Mouse (Mus musculus): Measurements from ENCODE around the gene Tmed10. TPM values are rescaled to one million over a fixed set of nuclear protein-coding genes. Genes with fewer than 3 reads are reported as not detected.

The Tmed10 gene
- total and polyA plus RNA-seq, 3 experiments: 60.0 to 211 (median 70.2) TPM

GRCm38 (mm10) chr12:85362510-85362909 lies 12.1 kb downstream of the Tmed10 start:
- peaks cover 2 to 54% of the 10 kb centered on the region in 2 experiments for H3K36me3 ChIP-seq (replicated peaks in 1 of 2; ENCODE audit: control insufficient read depth in 1 of 2, insufficient read depth in 1 of 2, low read length in 1 of 2)
- H3K9ac ChIP-seq (ENCODE audit: insufficient read depth, low read depth): no peak overlapping the region
- in situ Hi-C loops (cut with MboI; ENCODE audit: low pct_ligation_motif_present, low pct_unique_long_range_greater_than_20kb, low sequenced_read_pairs): no loop called here
- no peak for DNase-seq (ENCODE audit: extremely low read depth)
- dilution Hi-C loops (cut with MboI; ENCODE audit: extremely low pct_ligation_motif_present, extremely low pct_unique_long_range_greater_than_20kb, low sequenced_read_pairs): no loop called here
- H3K27me3 ChIP-seq (replicated peaks): no peaks in the 10 kb centered on the region
- H3K9me3 ChIP-seq (replicated peaks; ENCODE audit: low read length): no peaks in the 10 kb centered on the region
- peaks cover 79% of the 10 kb centered on the region for H3K79me2 ChIP-seq (replicated peaks; ENCODE audit: control insufficient read depth, extremely low read depth, insufficient read depth, poor library complexity, severe bottlenecking)
- H3K4me3 ChIP-seq (replicated peaks in 1 of 3; ENCODE audit: low read depth in 2 of 3, low read length in 2 of 3, poor library complexity in 1 of 3): no peak overlapping the region
- TF ChIP-seq ZNF384 (IDR thresholded peaks at IDR 0.05; ENCODE audit: low read depth, low read length) (no peak), BHLHE40 (IDR thresholded peaks at IDR 0.05; ENCODE audit: low read depth, low read length) (no peak), CHD1 (IDR thresholded peaks at IDR 0.05; ENCODE audit: low read depth, low read length) (no peak), IRF4 (IDR thresholded peaks at IDR 0.05; ENCODE audit: low read depth, low read length) (no peak), RAD21 (IDR thresholded peaks at IDR 0.05; ENCODE audit: low read depth, low read length) (no peak), CHD2 (IDR thresholded peaks at IDR 0.05; ENCODE audit: low read length) (no peak), MXI1 (IDR thresholded peaks at IDR 0.05; ENCODE audit: low read depth, low read length) (no peak), USF1 (IDR thresholded peaks at IDR 0.05; ENCODE audit: low read depth, low read length) (no peak), ZMIZ1 (IDR thresholded peaks at IDR 0.05; ENCODE audit: low read depth, low read length) (no peak), UBTF (IDR thresholded peaks at IDR 0.05; ENCODE audit: low read depth, low read length) (no peak)
- peaks cover 0 to 33% of the 10 kb centered on the region in 2 experiments; a peak in 1 of 4 replicates for H3K4me1 ChIP-seq (ENCODE audit: control insufficient read depth in 1 of 2, insufficient read depth in 2 of 2)
- no peak overlapping the region for H3K4me2 ChIP-seq (ENCODE audit: insufficient read depth, low read depth, poor library complexity, severe bottlenecking)
- no peak overlapping the region for H3K27ac ChIP-seq (ENCODE audit: insufficient read depth, low read depth)

GRCm38 (mm10) chr12:85361580-85361979 lies 13.1 kb downstream of the Tmed10 start:
- in situ Hi-C loops (cut with MboI; ENCODE audit: low pct_ligation_motif_present, low pct_unique_long_range_greater_than_20kb, low sequenced_read_pairs) (no loop called here), dilution Hi-C loops (cut with MboI; ENCODE audit: extremely low pct_ligation_motif_present, extremely low pct_unique_long_range_greater_than_20kb, low sequenced_read_pairs) (no loop called here)
- H3K9ac ChIP-seq (ENCODE audit: insufficient read depth, low read depth): no peak overlapping the region
- TF ChIP-seq ZMIZ1 (IDR thresholded peaks at IDR 0.05; ENCODE audit: low read depth, low read length) (no peak), MYC (IDR thresholded peaks at IDR 0.05; ENCODE audit: low read depth, low read length) (no peak), JUND (conservative IDR thresholded peaks at IDR 0.05; ENCODE audit: low read depth, low read length) (no peak), IRF4 (IDR thresholded peaks at IDR 0.05; ENCODE audit: low read depth, low read length) (no peak), HCFC1 (IDR thresholded peaks at IDR 0.05; ENCODE audit: low read depth, low read length) (no peak), POLR2A (IDR thresholded peaks at IDR 0.05; ENCODE audit: low read depth, low read length) (no peak)
- no peak overlapping the region for H3K4me3 ChIP-seq (replicated peaks in 1 of 3; ENCODE audit: low read depth in 2 of 3, low read length in 2 of 3, poor library complexity in 1 of 3)
- peaks cover 2 to 51% of the 10 kb centered on the region in 2 experiments for H3K36me3 ChIP-seq (replicated peaks in 1 of 2; ENCODE audit: control insufficient read depth in 1 of 2, insufficient read depth in 1 of 2, low read length in 1 of 2)
- H3K9me3 ChIP-seq (replicated peaks; ENCODE audit: low read length): no peaks in the 10 kb centered on the region
- no peak overlapping the region for H3K4me2 ChIP-seq (ENCODE audit: insufficient read depth, low read depth, poor library complexity, severe bottlenecking)
- H3K27me3 ChIP-seq (replicated peaks): no peaks in the 10 kb centered on the region
- H3K4me1 ChIP-seq (ENCODE audit: control insufficient read depth in 1 of 2, insufficient read depth in 2 of 2): peaks cover 0 to 27% of the 10 kb centered on the region in 2 experiments; a peak in 1 of 4 replicates
- peaks cover 74% of the 10 kb centered on the region for H3K79me2 ChIP-seq (replicated peaks; ENCODE audit: control insufficient read depth, extremely low read depth, insufficient read depth, poor library complexity, severe bottlenecking)
- H3K27ac ChIP-seq (ENCODE audit: insufficient read depth, low read depth): no peak overlapping the region
- no peak for DNase-seq (ENCODE audit: extremely low read depth)

GRCm38 (mm10) chr12:85361165-85361564 lies 13.5 kb downstream of the Tmed10 start:
- Histone ChIP-seq H3K9me3 (replicated peaks; ENCODE audit: low read length) (no peaks in the 10 kb centered on the region), H3K4me3 (replicated peaks in 1 of 3; ENCODE audit: low read depth in 2 of 3, low read length in 2 of 3, poor library complexity in 1 of 3) (no peak overlapping the region), H3K79me2 (replicated peaks; ENCODE audit: control insufficient read depth, extremely low read depth, insufficient read depth, poor library complexity, severe bottlenecking) (peaks cover 74% of the 10 kb centered on the region), H3K27ac (ENCODE audit: insufficient read depth, low read depth) (no peak overlapping the region), H3K36me3 (replicated peaks in 1 of 2; ENCODE audit: control insufficient read depth in 1 of 2, insufficient read depth in 1 of 2, low read length in 1 of 2) (peaks cover 2 to 47% of the 10 kb centered on the region in 2 experiments), H3K4me1 (ENCODE audit: control insufficient read depth in 1 of 2, insufficient read depth in 2 of 2) (peaks cover 0 to 23% of the 10 kb centered on the region in 2 experiments; a peak in 1 of 4 replicates), H3K27me3 (replicated peaks) (no peaks in the 10 kb centered on the region), H3K9ac (ENCODE audit: insufficient read depth, low read depth) (no peak overlapping the region), H3K4me2 (ENCODE audit: insufficient read depth, low read depth, poor library complexity, severe bottlenecking) (no peak overlapping the region)
- in situ Hi-C loops (cut with MboI; ENCODE audit: low pct_ligation_motif_present, low pct_unique_long_range_greater_than_20kb, low sequenced_read_pairs): no loop called here
- dilution Hi-C loops (cut with MboI; ENCODE audit: extremely low pct_ligation_motif_present, extremely low pct_unique_long_range_greater_than_20kb, low sequenced_read_pairs): no loop called here
- no peak for DNase-seq (ENCODE audit: extremely low read depth)
- TF ChIP-seq MEF2A (IDR thresholded peaks at IDR 0.05; ENCODE audit: borderline replicate concordance, low read depth, low read length) (no peak), IRF4 (IDR thresholded peaks at IDR 0.05; ENCODE audit: low read depth, low read length) (no peak), HCFC1 (IDR thresholded peaks at IDR 0.05; ENCODE audit: low read depth, low read length) (no peak), USF1 (IDR thresholded peaks at IDR 0.05; ENCODE audit: low read depth, low read length) (no peak), JUN (IDR thresholded peaks at IDR 0.05; ENCODE audit: insufficient read depth, low read depth, low read length) (no peak), PAX5 (IDR thresholded peaks at IDR 0.05; ENCODE audit: low read length) (no peak), SMC3 (IDR thresholded peaks at IDR 0.05; ENCODE audit: low read depth, low read length) (no peak), MAFK (IDR thresholded peaks at IDR 0.05; ENCODE audit: insufficient replicate concordance, low read length) (no peak), ZNF384 (IDR thresholded peaks at IDR 0.05; ENCODE audit: low read depth, low read length) (no peak), POLR2A (IDR thresholded peaks at IDR 0.05; ENCODE audit: low read depth, low read length) (no peak), E2F4 (IDR thresholded peaks at IDR 0.05; ENCODE audit: insufficient replicate concordance, low read depth, low read length) (no peak), CHD1 (IDR thresholded peaks at IDR 0.05; ENCODE audit: low read depth, low read length) (no peak), MXI1 (IDR thresholded peaks at IDR 0.05; ENCODE audit: low read depth, low read length) (no peak)

Data from CH12.LX (cell line).